Mouse (Mus musculus) lung, embryonic 16.5 days (tissue): ENCODE data around the gene Magi2. TPM values are rescaled to one million over a fixed set of nuclear protein-coding genes. Genes with fewer than 3 reads are reported as not detected.

Source experiments
- ATAC-seq: fragments of 200-750 bp; cut with Nextera tagmentation; 2 replicates; pipeline ENCODE4 v1.8.0; 2017; ENCODE audit warnings: low read depth, mild to moderate bottlenecking, moderate library complexity
- H3K27ac ChIP-seq: fragments of 300-500 bp; sonication (generic); 2 replicates; pipeline ENCODE4 v1.5.1; 2014; ENCODE audit warnings: mild to moderate bottlenecking, control low read depth, low read length
- H3K27me3 ChIP-seq: fragments of 300-500 bp; sonication (generic); 2 replicates; pipeline ENCODE4 v1.6.1; 2014; ENCODE audit warnings: low read depth, low read length, mixed read lengths; ENCODE audit not compliant: control insufficient read depth, insufficient read depth
- H3K36me3 ChIP-seq: fragments of 300-500 bp; sonication (generic); 2 replicates; pipeline ENCODE4 v1.6.1; 2014; ENCODE audit warnings: low read length; ENCODE audit not compliant: control insufficient read depth, insufficient read depth
- H3K4me1 ChIP-seq: fragments of 300-500 bp; sonication (generic); replicated peaks from 2 replicates; pipeline ENCODE4 v1.6.1; 2014; ENCODE audit warnings: low read length, mixed read lengths; ENCODE audit not compliant: control insufficient read depth, insufficient read depth
- H3K4me2 ChIP-seq: fragments of 300-500 bp; sonication (generic); 2 replicates; pipeline ENCODE4 v1.6.1; 2014; ENCODE audit warnings: low read depth, low read length, control low read depth
- H3K4me3 ChIP-seq: fragments of 300-500 bp; sonication (generic); 2 replicates; pipeline ENCODE4 v1.5.1; 2014; ENCODE audit warnings: mild to moderate bottlenecking, low read length, control low read depth
- H3K9ac ChIP-seq: fragments of 300-500 bp; sonication (generic); 2 replicates; pipeline ENCODE4 v1.6.1; 2014; ENCODE audit warnings: low read length, control low read depth
- H3K9me3 ChIP-seq: fragments of 300-500 bp; sonication (generic); 2 replicates; pipeline ENCODE4 v1.6.1; 2016; ENCODE audit warnings: low read length; ENCODE audit not compliant: control insufficient read depth
- WGBS: fragments of 180-500 bp; shearing (Covaris S2); extraction: QIAGEN DNeasy Blood & Tissue Kit; methylation state at CpG from one replicate; pipeline ENCODE4 v1.1.7; 2014; 5-methylcytosine and 5-hydroxymethylcytosine counted together
- polyA plus RNA-seq: library from polyadenylated mRNA; unstranded; fragments of >200 nt; fragmentation: Nextera tagmentation; extraction: Ambion mirVana; gene quantifications from 2 replicates; pipeline ENCODE4 v1.2.1, GENCODE M21; 2015

The Magi2 gene
- polyA plus RNA-seq, 1 experiment from 2014 or later: 2.5 TPM

GRCm38 (mm10) chr5:20461709-20462108 lies 1234.9 kb downstream of the Magi2 start:
- WGBS: 45% methylated on average over 2 of the region's 2 CpGs

GRCm38 (mm10) chr5:20462376-20462775 lies 1235.5 kb downstream of the Magi2 start:
- no peaks in the 10 kb centered on the region for H3K9me3 ChIP-seq
- no peaks in the 10 kb centered on the region for H3K27me3 ChIP-seq
- 60% methylated on average over 2 of the region's 2 CpGs for WGBS
- H3K4me3 ChIP-seq: no peak overlapping the region
- ATAC-seq: no peak
- no peaks in the 10 kb centered on the region for H3K4me1 ChIP-seq
- no peak overlapping the region for H3K4me2 ChIP-seq
- H3K27ac ChIP-seq: no peak overlapping the region
- H3K9ac ChIP-seq: no peak overlapping the region
- H3K36me3 ChIP-seq: no peaks in the 10 kb centered on the region

More at GRCm38 (mm10) chr5:20461709-20462108, 1234.9 kb downstream of the Magi2 start:
- no peak overlapping the region for H3K9ac ChIP-seq
- H3K4me2 ChIP-seq: no peak overlapping the region
- no peaks in the 10 kb centered on the region for H3K9me3 ChIP-seq
- H3K4me1 ChIP-seq: no peaks in the 10 kb centered on the region
- ATAC-seq: no peak
- H3K27ac ChIP-seq: no peak overlapping the region
- H3K4me3 ChIP-seq: no peak overlapping the region
- H3K36me3 ChIP-seq: no peaks in the 10 kb centered on the region
- H3K27me3 ChIP-seq: no peaks in the 10 kb centered on the region

- no peaks in the 10 kb centered on the region for H3K36me3 ChIP-seq
- 86% methylated on average over 3 of the region's 3 CpGs for WGBS
- no peaks in the 10 kb centered on the region for H3K4me1 ChIP-seq
- H3K4me2 ChIP-seq: no peak overlapping the region
- no peak for ATAC-seq
- no peak overlapping the region for H3K9ac ChIP-seq
- H3K4me3 ChIP-seq: no peak overlapping the region
- H3K27ac ChIP-seq: no peak overlapping the region
- no peaks in the 10 kb centered on the region for H3K9me3 ChIP-seq
- no peaks in the 10 kb centered on the region for H3K27me3 ChIP-seq
These were observed 1242.9 kb downstream of the Magi2 start for GRCm38 (mm10) chr5:20469721-20470120.

GRCm38 (mm10) chr5:20470466-20470865 lies 1243.6 kb downstream of the Magi2 start:
- H3K9ac ChIP-seq: no peak overlapping the region
- no peaks in the 10 kb centered on the region for H3K9me3 ChIP-seq
- H3K4me2 ChIP-seq: no peak overlapping the region
- no peaks in the 10 kb centered on the region for H3K36me3 ChIP-seq
- H3K4me3 ChIP-seq: no peak overlapping the region
- H3K27me3 ChIP-seq: no peaks in the 10 kb centered on the region
- no peaks in the 10 kb centered on the region for H3K4me1 ChIP-seq
- no peak overlapping the region for H3K27ac ChIP-seq
- ATAC-seq: no peak

- Histone ChIP-seq H3K36me3 (no peaks in the 10 kb centered on the region), H3K4me3 (no peak overlapping the region), H3K4me1 (no peaks in the 10 kb centered on the region), H3K9me3 (no peaks in the 10 kb centered on the region), H3K4me2 (no peak overlapping the region), H3K27me3 (no peaks in the 10 kb centered on the region), H3K27ac (no peak overlapping the region), H3K9ac (no peak overlapping the region)
- ATAC-seq: no peak
- WGBS: 86% methylated on average over 7 of the region's 7 CpGs
These were observed 1257.7 kb downstream of the Magi2 start for GRCm38 (mm10) chr5:20484505-20484904.

GRCm38 (mm10) chr5:20491911-20492310 lies 1265.1 kb downstream of the Magi2 start:
- H3K27ac ChIP-seq: no peak overlapping the region
- H3K36me3 ChIP-seq: no peaks in the 10 kb centered on the region
- no peak for ATAC-seq
- no peak overlapping the region for H3K9ac ChIP-seq
- no peak overlapping the region for H3K4me3 ChIP-seq
- H3K27me3 ChIP-seq: no peaks in the 10 kb centered on the region
- WGBS: 64% methylated on average over 2 of the region's 2 CpGs
- no peaks in the 10 kb centered on the region for H3K9me3 ChIP-seq
- no peaks in the 10 kb centered on the region for H3K4me1 ChIP-seq
- no peak overlapping the region for H3K4me2 ChIP-seq

GRCm38 (mm10) chr5:20492679-20493078 lies 1265.8 kb downstream of the Magi2 start:
- no peak overlapping the region for H3K4me3 ChIP-seq
- H3K9ac ChIP-seq: no peak overlapping the region
- WGBS: 86% methylated on average over 7 of the region's 7 CpGs
- H3K4me1 ChIP-seq: no peaks in the 10 kb centered on the region
- no peaks in the 10 kb centered on the region for H3K36me3 ChIP-seq
- H3K27me3 ChIP-seq: no peaks in the 10 kb centered on the region
- ATAC-seq: no peak
- H3K27ac ChIP-seq: no peak overlapping the region
- no peak overlapping the region for H3K4me2 ChIP-seq
- H3K9me3 ChIP-seq: no peaks in the 10 kb centered on the region

- H3K36me3 ChIP-seq: no peaks in the 10 kb centered on the region
- H3K4me2 ChIP-seq: peak overlapping the region; percentile 17; the same call in 1 of the 2 replicates
- no peak overlapping the region for H3K9ac ChIP-seq
- WGBS: 41% methylated on average over 6 of the region's 6 CpGs
- ATAC-seq: no peak
- H3K4me1 ChIP-seq: no peaks in the 10 kb centered on the region
- H3K27me3 ChIP-seq: no peaks in the 10 kb centered on the region
- no peaks in the 10 kb centered on the region for H3K9me3 ChIP-seq
- H3K4me3 ChIP-seq: no peak overlapping the region
- peak overlapping the region; percentile 13; the same call in 1 of the 2 replicates for H3K27ac ChIP-seq
These were observed 1267.2 kb downstream of the Magi2 start for GRCm38 (mm10) chr5:20494010-20494409.

GRCm38 (mm10) chr5:20496924-20497323 lies 1270.1 kb downstream of the Magi2 start:
- WGBS: 59% methylated on average over 8 of the region's 8 CpGs
- H3K9ac ChIP-seq: no peak overlapping the region
- H3K27me3 ChIP-seq: no peaks in the 10 kb centered on the region
- H3K4me3 ChIP-seq: no peak overlapping the region
- H3K4me1 ChIP-seq: no peaks in the 10 kb centered on the region
- H3K27ac ChIP-seq: no peak overlapping the region
- H3K4me2 ChIP-seq: no peak overlapping the region
- no peak for ATAC-seq
- H3K36me3 ChIP-seq: no peaks in the 10 kb centered on the region
- no peaks in the 10 kb centered on the region for H3K9me3 ChIP-seq

- ATAC-seq: no peak
- Histone ChIP-seq H3K4me1 (no peaks in the 10 kb centered on the region), H3K27ac (no peak overlapping the region)
These were observed 1272.3 kb downstream of the Magi2 start for GRCm38 (mm10) chr5:20499031-20499600.

More at GRCm38 (mm10) chr5:20499031-20499600, 1272.3 kb downstream of the Magi2 start:
- Histone ChIP-seq H3K27me3 (no peaks in the 10 kb centered on the region), H3K4me2 (no peak overlapping the region), H3K36me3 (no peaks in the 10 kb centered on the region), H3K4me3 (no peak overlapping the region), H3K9me3 (no peaks in the 10 kb centered on the region), H3K9ac (no peak overlapping the region)
- WGBS: 56% methylated on average over 9 of the region's 9 CpGs
